Mouse (Mus musculus): ENCODE results near the gene Etfb. TPM values are rescaled to one million over a fixed set of nuclear protein-coding genes. Genes with fewer than 3 reads are reported as not detected.

The Etfb gene
- total and polyA plus RNA-seq, 3 experiments = 177 to 186 TPM; not detected in 1

GRCm38 (mm10) chr7:43495343-43496021 is 51.6 kb downstream of the Etfb start:
- H3K79me2 ChIP-seq (ENCODE audit: control insufficient read depth, insufficient read depth, low read length, poor library complexity) = no peaks in the 10 kb centered on the region
- DNase-seq (ENCODE audit: low read depth, low spot score) = no peak
- no peak for TF ChIP-seq UBTF (IDR thresholded peaks at IDR 0.05; ENCODE audit: borderline replicate concordance, insufficient read depth, low read depth, low read length)
- TF ChIP-seq E2F4 (IDR thresholded peaks at IDR 0.05; ENCODE audit: borderline replicate concordance, low read depth, low read length) = no peak
- TF ChIP-seq MEF2A (IDR thresholded peaks at IDR 0.05; ENCODE audit: extremely low read depth, insufficient replicate concordance, low read depth, low read length, poor library complexity, severe bottlenecking) = no peak
- no peak for TF ChIP-seq KAT2A (conservative IDR thresholded peaks at IDR 0.05; ENCODE audit: low read depth, low read length)
- no peak for TF ChIP-seq ELF1 (IDR thresholded peaks at IDR 0.05; ENCODE audit: low read depth, low read length)
- TF ChIP-seq TCF12 (IDR thresholded peaks at IDR 0.05; ENCODE audit: low read depth, low read length) = no peak
- TF ChIP-seq POLR2A (IDR thresholded peaks at IDR 0.05; ENCODE audit: control insufficient read depth in 1 of 2, insufficient read depth in 1 of 2, low read depth in 1 of 2, low read length in 2 of 2, poor library complexity in 1 of 2) = no peak
- TF ChIP-seq USF1 (IDR thresholded peaks at IDR 0.05; ENCODE audit: low read depth, low read length) = no peak
- no peak for TF ChIP-seq USF2 (IDR thresholded peaks at IDR 0.05; ENCODE audit: borderline replicate concordance in 1 of 2, insufficient read depth in 1 of 2, low read depth in 1 of 2, low read length in 2 of 2)
- TF ChIP-seq CTCF (IDR thresholded peaks at IDR 0.05 in 2 of 3, conservative IDR thresholded peaks at IDR 0.05 in 1 of 3; ENCODE audit: control insufficient read depth in 1 of 3, insufficient read depth in 1 of 3, low read depth in 2 of 3, low read length in 3 of 3, poor library complexity in 1 of 3, severe bottlenecking in 1 of 3) = no peak
- TF ChIP-seq SMC3 (IDR thresholded peaks at IDR 0.05; ENCODE audit: low read depth, low read length) = no peak
- TF ChIP-seq RCOR1 (IDR thresholded peaks at IDR 0.05; ENCODE audit: low read depth, low read length) = no peak
- TF ChIP-seq EP300 (IDR thresholded peaks at IDR 0.05; ENCODE audit: low read depth in 1 of 2, low read length in 2 of 2) = no peak
- TF ChIP-seq MAFK (IDR thresholded peaks at IDR 0.05; ENCODE audit: borderline replicate concordance, low read depth, low read length) = no peak
- H3K27me3 ChIP-seq (ENCODE audit: control insufficient read depth in 1 of 2, insufficient read depth in 2 of 2, low read length in 2 of 2) = no peaks in the 10 kb centered on the region
- H3K27ac ChIP-seq (ENCODE audit: control insufficient read depth, low read depth, low read length) = no peak overlapping the region
- H3K4me3 ChIP-seq (ENCODE audit: control insufficient read depth in 1 of 2, insufficient read depth in 1 of 2, low read depth in 2 of 2, low read length in 2 of 2) = no peak overlapping the region
- no peak overlapping the region for H3K9ac ChIP-seq (ENCODE audit: control insufficient read depth, low read depth, low read length, poor library complexity, severe bottlenecking)
- no peaks in the 10 kb centered on the region for H3K9me3 ChIP-seq (replicated peaks; ENCODE audit: insufficient read depth, low read length)
- no peaks in the 10 kb centered on the region for H3K36me3 ChIP-seq (ENCODE audit: control insufficient read depth in 1 of 2, insufficient read depth in 2 of 2, low read length in 2 of 2)
- no peaks in the 10 kb centered on the region for H3K4me1 ChIP-seq (ENCODE audit: control insufficient read depth in 1 of 2, insufficient read depth in 2 of 2, low read length in 2 of 2)

Other genes with a start within 250 kb of the Etfb start
- gene Zfp715, start 130.8 kb upstream of the Etfb start, total RNA-seq (2012; rRNA removed) = 10.5 and 11.7 TPM in 2 replicates
- 1 to 10 TPM in 1 of 2 experiments, not detected in 1; 8.3 TPM for gene Zfp715, start 130.8 kb upstream of the Etfb start, polyA plus RNA-seq (2012; ENCODE audit: insufficient read depth in 1 of 2, insufficient read length in 2 of 2, low read depth in 1 of 2, low replicate concordance in 2 of 2, missing spikeins in 1 of 2)
- 22.6 and 22.7 TPM in 2 replicates for gene Siglecf, start 92.7 kb upstream of the Etfb start, total RNA-seq (2012; rRNA removed)
- gene Siglecf, start 92.7 kb upstream of the Etfb start, polyA plus RNA-seq (2012; ENCODE audit: insufficient read depth in 1 of 2, insufficient read length in 2 of 2, low read depth in 1 of 2, low replicate concordance in 2 of 2, missing spikeins in 1 of 2) = 10 to 100 TPM in 1 of 2 experiments, not detected in 1; 26.7 TPM
- not detected in 2 replicates for gene Siglecg, start 35.9 kb upstream of the Etfb start, total RNA-seq (2012; rRNA removed)
- gene Siglecg, start 35.9 kb upstream of the Etfb start, polyA plus RNA-seq (2012; ENCODE audit: insufficient read depth in 1 of 2, insufficient read length in 2 of 2, low read depth in 1 of 2, low replicate concordance in 2 of 2, missing spikeins in 1 of 2) = not detected
- gene Lim2, start 16.4 kb upstream of the Etfb start, total RNA-seq (2012; rRNA removed) = not detected in 2 replicates
- gene Lim2, start 16.4 kb upstream of the Etfb start, polyA plus RNA-seq (2012; ENCODE audit: insufficient read depth in 1 of 2, insufficient read length in 2 of 2, low read depth in 1 of 2, low replicate concordance in 2 of 2, missing spikeins in 1 of 2) = not detected
- not detected in 2 replicates for gene Nkg7, start 7.0 kb upstream of the Etfb start, total RNA-seq (2012; rRNA removed)
- not detected for gene Nkg7, start 7.0 kb upstream of the Etfb start, polyA plus RNA-seq (2012; ENCODE audit: insufficient read depth in 1 of 2, insufficient read length in 2 of 2, low read depth in 1 of 2, low replicate concordance in 2 of 2, missing spikeins in 1 of 2)
- gene Cldnd2, start 3.3 kb upstream of the Etfb start, total RNA-seq (2012; rRNA removed) = not detected in 2 replicates
- gene Cldnd2, start 3.3 kb upstream of the Etfb start, polyA plus RNA-seq (2012; ENCODE audit: insufficient read depth in 1 of 2, insufficient read length in 2 of 2, low read depth in 1 of 2, low replicate concordance in 2 of 2, missing spikeins in 1 of 2) = not detected
- gene Gm45233, start within 50 bp of the Etfb start, total RNA-seq (2012; rRNA removed) = not detected in 2 replicates
- under 1 TPM in 1 of 2 experiments, not detected in 1; 0.42 TPM for gene Gm45233, start within 50 bp of the Etfb start, polyA plus RNA-seq (2012; ENCODE audit: insufficient read depth in 1 of 2, insufficient read length in 2 of 2, low read depth in 1 of 2, low replicate concordance in 2 of 2, missing spikeins in 1 of 2)
- gene Vsig10l, start 19.1 kb downstream of the Etfb start, total RNA-seq (2012; rRNA removed) = 0.08 and 0.10 TPM in 2 replicates
- gene Vsig10l, start 19.1 kb downstream of the Etfb start, polyA plus RNA-seq (2012; ENCODE audit: insufficient read depth in 1 of 2, insufficient read length in 2 of 2, low read depth in 1 of 2, low replicate concordance in 2 of 2, missing spikeins in 1 of 2) = under 1 TPM in 1 of 2 experiments, not detected in 1; 0.65 TPM
- gene Iglon5, start 46.0 kb downstream of the Etfb start, total RNA-seq (2012; rRNA removed) = not detected in 2 replicates
- gene Iglon5, start 46.0 kb downstream of the Etfb start, polyA plus RNA-seq (2012; ENCODE audit: insufficient read depth in 1 of 2, insufficient read length in 2 of 2, low read depth in 1 of 2, low replicate concordance in 2 of 2, missing spikeins in 1 of 2) = not detected
- not detected in 2 replicates for gene 4931406B18Rik, start 61.9 kb downstream of the Etfb start, total RNA-seq (2012; rRNA removed)
- gene 4931406B18Rik, start 61.9 kb downstream of the Etfb start, polyA plus RNA-seq (2012; ENCODE audit: insufficient read depth in 1 of 2, insufficient read length in 2 of 2, low read depth in 1 of 2, low replicate concordance in 2 of 2, missing spikeins in 1 of 2) = not detected
- not detected in 2 replicates for gene Cd33, start 100.3 kb downstream of the Etfb start, total RNA-seq (2012; rRNA removed)
- not detected for gene Cd33, start 100.3 kb downstream of the Etfb start, polyA plus RNA-seq (2012; ENCODE audit: insufficient read depth in 1 of 2, insufficient read length in 2 of 2, low read depth in 1 of 2, low replicate concordance in 2 of 2, missing spikeins in 1 of 2)
- gene Zfp658, start 118.2 kb downstream of the Etfb start, total RNA-seq (2012; rRNA removed) = not detected in 2 replicates
- not detected for gene Zfp658, start 118.2 kb downstream of the Etfb start, polyA plus RNA-seq (2012; ENCODE audit: insufficient read depth in 1 of 2, insufficient read length in 2 of 2, low read depth in 1 of 2, low replicate concordance in 2 of 2, missing spikeins in 1 of 2)
- gene Zfp719, start 135.5 kb downstream of the Etfb start, total RNA-seq (2012; rRNA removed) = 3.6 and 5.5 TPM in 2 replicates
- gene Zfp719, start 135.5 kb downstream of the Etfb start, polyA plus RNA-seq (2012; ENCODE audit: insufficient read depth in 1 of 2, insufficient read length in 2 of 2, low read depth in 1 of 2, low replicate concordance in 2 of 2, missing spikeins in 1 of 2) = 1 to 10 TPM in 1 of 2 experiments, not detected in 1; 1.9 TPM
- 0.10 TPM in 1 of 2 replicates, not detected in the other for gene Zfp819, start 163.1 kb downstream of the Etfb start, total RNA-seq (2012; rRNA removed)
- gene Zfp819, start 163.1 kb downstream of the Etfb start, polyA plus RNA-seq (2012; ENCODE audit: insufficient read depth in 1 of 2, insufficient read length in 2 of 2, low read depth in 1 of 2, low replicate concordance in 2 of 2, missing spikeins in 1 of 2) = under 1 TPM in 1 of 2 experiments, not detected in 1; 0.06 TPM
- gene Ceacam18, start 190.6 kb downstream of the Etfb start, total RNA-seq (2012; rRNA removed) = 0.08 and 0.13 TPM in 2 replicates
- gene Ceacam18, start 190.6 kb downstream of the Etfb start, polyA plus RNA-seq (2012; ENCODE audit: insufficient read depth in 1 of 2, insufficient read length in 2 of 2, low read depth in 1 of 2, low replicate concordance in 2 of 2, missing spikeins in 1 of 2) = under 1 TPM in 1 of 2 experiments, not detected in 1; 0.04 TPM
- gene Siglece, start 216.1 kb downstream of the Etfb start, total RNA-seq (2012; rRNA removed) = not detected in 2 replicates
- gene Siglece, start 216.1 kb downstream of the Etfb start, polyA plus RNA-seq (2012; ENCODE audit: insufficient read depth in 1 of 2, insufficient read length in 2 of 2, low read depth in 1 of 2, low replicate concordance in 2 of 2, missing spikeins in 1 of 2) = under 1 TPM in 1 of 2 experiments, not detected in 1; 0.07 TPM
- gene Ctu1, start 227.9 kb downstream of the Etfb start, total RNA-seq (2012; rRNA removed) = 12.4 and 17.2 TPM in 2 replicates
- 10 to 100 TPM in 1 of 2 experiments, not detected in 1; 15.6 TPM for gene Ctu1, start 227.9 kb downstream of the Etfb start, polyA plus RNA-seq (2012; ENCODE audit: insufficient read depth in 1 of 2, insufficient read length in 2 of 2, low read depth in 1 of 2, low replicate concordance in 2 of 2, missing spikeins in 1 of 2)
- not detected in 2 replicates for gene Klk14, start 246.3 kb downstream of the Etfb start, total RNA-seq (2012; rRNA removed)
- under 1 TPM in 1 of 2 experiments, not detected in 1; 0.13 TPM for gene Klk14, start 246.3 kb downstream of the Etfb start, polyA plus RNA-seq (2012; ENCODE audit: insufficient read depth in 1 of 2, insufficient read length in 2 of 2, low read depth in 1 of 2, low replicate concordance in 2 of 2, missing spikeins in 1 of 2)